11 mouse cellular contexts compared by ENCODE assay signal in the genomic region with DNA sequence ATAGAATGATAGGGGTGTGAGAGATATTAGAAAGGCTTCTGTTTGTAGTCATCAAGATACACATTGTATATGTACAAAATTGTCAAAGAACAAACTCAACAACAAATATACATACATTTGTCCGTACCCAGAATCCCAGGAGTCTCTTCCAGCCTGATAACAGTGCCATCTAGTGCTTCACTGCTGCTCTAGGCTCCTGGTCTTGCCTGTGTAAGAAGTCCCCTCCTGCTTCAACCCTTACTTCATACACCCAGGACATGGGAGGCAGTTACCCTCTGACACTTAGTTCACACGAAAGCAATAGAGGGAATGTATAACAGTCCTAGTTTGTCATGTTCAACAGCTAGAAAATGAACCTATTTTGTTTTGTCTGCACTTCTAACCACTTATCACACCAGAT.
DNase-seq lines count a peak whose midpoint lies in the region; ATAC-seq and TF ChIP-seq lines count a peak whose summit lies in the region.
"Had no signal": no experiment of that assay in that cellular context is flagged by ENCODE, and none has a peak within 500 bp of the region (broad histone marks: within the 10 kb centered on the region; RNA-seq: fewer than 3 reads in every experiment).

No protein-coding gene starts in this region.

- peak; percentile 53; the same call in 1 of the 2 replicates for ATAC-seq in kidney, embryonic 16.5 days (ENCODE audit: low FRiP score, low TSS enrichment)
- no peak; the same call in 1 of the 2 replicates for ATAC-seq in kidney, embryonic 14.5 days (ENCODE audit: low FRiP score, low TSS enrichment)
- ATAC-seq: hindbrain, embryonic 16.5 days had no signal

- peak; percentile 33 for DNase-seq in cerebellum, postnatal 10 days
- no peak for DNase-seq in cerebellum, adult 9-11 months
- peak; percentile 28 for DNase-seq in 3T3-L1 (ENCODE audit: low read depth, low spot score)
- no peak for DNase-seq in spleen, postnatal 36 days (ENCODE audit: low spot score in 2 of 2)
- no peak for DNase-seq in layer of hippocampus, postnatal 36 days

- TF ChIP-seq CTCF in cortical plate, adult 2 months (IDR thresholded peaks at IDR 0.05; ENCODE audit: extremely low read depth, insufficient read depth, low read length): peak; percentile 49

- no peaks in the 10 kb centered on the region for H3K27me3 ChIP-seq in kidney, embryonic 16.5 days (ENCODE audit: insufficient read depth, low read length)
- no peaks in the 10 kb centered on the region for H3K27me3 ChIP-seq in kidney, embryonic 14.5 days (ENCODE audit: control insufficient read depth, insufficient read depth, low read length)
- H3K27me3 ChIP-seq: liver, embryonic 15.5 days had no signal

- no peak for TF ChIP-seq POLR2A in cortical plate, adult 2 months (IDR thresholded peaks at IDR 0.05; ENCODE audit: extremely low read depth, insufficient read depth, low read length)

- no peak overlapping the region for H3K9ac ChIP-seq in kidney, embryonic 16.5 days (replicated peaks; ENCODE audit: low read length)
- H3K9ac ChIP-seq in kidney, embryonic 14.5 days (ENCODE audit: low read depth, low read length): no peak overlapping the region
- H3K9ac ChIP-seq: liver, embryonic 15.5 days had no signal

- H3K4me2 ChIP-seq in kidney, embryonic 16.5 days (replicated peaks; ENCODE audit: low read depth, low read length): no peak overlapping the region
- no peak overlapping the region for H3K4me2 ChIP-seq in kidney, embryonic 14.5 days (replicated peaks; ENCODE audit: low read depth, low read length)
- H3K4me2 ChIP-seq: heart, embryonic 11.5 days; liver, embryonic 15.5 days had no signal

- 51% methylated on average over 2 of the region's 2 CpGs for WGBS in kidney, embryonic 16.5 days
- whole genome bisulfite sequencing in kidney, embryonic 14.5 days: 56% methylated on average over 2 of the region's 2 CpGs

- H3K9me3 ChIP-seq in kidney, embryonic 16.5 days (ENCODE audit: low read length): no peaks in the 10 kb centered on the region
- H3K9me3 ChIP-seq in kidney, embryonic 14.5 days (ENCODE audit: control insufficient read depth, low read length): no peaks in the 10 kb centered on the region
- H3K9me3 ChIP-seq: liver, embryonic 15.5 days had no signal

- 0 out of 2 replicates have a peak, but pooled peaks cover 10% of the 10 kb centered on the region for H3K36me3 ChIP-seq in kidney, embryonic 16.5 days (ENCODE audit: insufficient read depth, low read length)
- H3K36me3 ChIP-seq in kidney, embryonic 14.5 days (ENCODE audit: control insufficient read depth, insufficient read depth, low read length): no peaks in the 10 kb centered on the region; the same call in 1 of the 2 replicates
- H3K36me3 ChIP-seq: liver, embryonic 15.5 days had no signal

- H3K4me3 ChIP-seq in kidney, embryonic 16.5 days (ENCODE audit: low read length): no peak overlapping the region
- H3K4me3 ChIP-seq in kidney, embryonic 14.5 days (ENCODE audit: low read length): no peak overlapping the region
- no peak overlapping the region for H3K4me3 ChIP-seq in cortical plate, adult 2 months (ENCODE audit: insufficient read depth, low read length)
- H3K4me3 ChIP-seq: liver, embryonic 15.5 days had no signal

- no peaks in the 10 kb centered on the region for H3K4me1 ChIP-seq in kidney, embryonic 16.5 days (ENCODE audit: insufficient read depth, low read length)
- H3K4me1 ChIP-seq in kidney, embryonic 14.5 days (ENCODE audit: control insufficient read depth, insufficient read depth, low read length): no peaks in the 10 kb centered on the region
- H3K4me1 ChIP-seq in cortical plate, adult 2 months (ENCODE audit: control insufficient read depth, insufficient read depth, low read length): peaks cover 3% of the 10 kb centered on the region
- H3K4me1 ChIP-seq: liver, embryonic 15.5 days had no signal

- peak overlapping the region; percentile 31; the same call in 1 of the 2 replicates for H3K27ac ChIP-seq in kidney, embryonic 16.5 days (ENCODE audit: low read length)
- no peak overlapping the region for H3K27ac ChIP-seq in kidney, embryonic 14.5 days (ENCODE audit: low read depth, low read length)
- no peak overlapping the region for H3K27ac ChIP-seq in cortical plate, adult 2 months (ENCODE audit: insufficient read depth, low read length)
- H3K27ac ChIP-seq: liver, embryonic 15.5 days had no signal

Comparison
In these comparisons a context has a peak if more than half of its experiments do, and no peak if none do; other contexts are left out.
1. DNase-seq: peak in cerebellum, postnatal 10 days (2 of 2) and 3T3-L1 (single experiment); none in cerebellum, adult 9-11 months (single experiment), spleen, postnatal 36 days (0 of 2) and layer of hippocampus, postnatal 36 days (0 of 2).